Mouse (Mus musculus): Measurements from ENCODE around the gene Man1b1.

DNA sequence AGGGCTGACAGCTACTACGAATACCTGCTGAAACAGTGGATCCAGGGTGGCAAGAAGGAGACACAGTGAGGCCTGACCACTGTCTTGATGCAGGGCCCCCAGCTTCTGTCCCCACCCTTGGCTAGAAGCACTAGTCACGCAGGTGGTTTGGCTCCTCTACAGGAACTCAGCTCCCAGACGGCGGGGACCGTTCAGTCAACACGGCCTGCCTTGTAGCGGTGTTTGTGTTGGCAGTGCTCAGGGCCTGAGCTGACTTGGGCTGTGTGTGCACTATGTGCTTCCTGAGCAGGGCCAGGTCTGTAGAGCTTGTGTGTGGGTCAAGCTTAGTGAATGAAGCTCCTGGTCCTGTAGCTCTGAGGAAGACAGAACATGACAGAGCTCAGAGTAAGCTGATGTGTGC, 16.0 kb downstream of the Man1b1 start:
- TF ChIP-seq POLR2A (IDR thresholded peaks at IDR 0.05; ENCODE audit: control insufficient read depth, extremely low read depth, insufficient read depth, low read length, poor library complexity) (no peak), CTCF (IDR thresholded peaks at IDR 0.05; ENCODE audit: borderline replicate concordance, control insufficient read depth, extremely low read depth, insufficient read depth, low read length, poor library complexity) (no peak)

All from thymus, adult 2 months (tissue).